Mouse (Mus musculus): ENCODE data around the gene Gm20388. TPM values are rescaled to one million over a fixed set of nuclear protein-coding genes. Genes with fewer than 3 reads are reported as not detected.

The Gm20388 gene
- polyA plus RNA-seq, 1 experiment from 2014 or later: 7.4 TPM

GRCm38 (mm10) chr8:121628681-121629080, 1718.0 kb downstream of the Gm20388 start:
- 92% methylated on average over 4 of the region's 4 CpGs for WGBS
- H3K9me3 ChIP-seq (replicated peaks): no peaks in the 10 kb centered on the region
- no peak for ATAC-seq (replicated peaks; ENCODE audit: low FRiP score)
- peaks cover 41% of the 10 kb centered on the region for H3K4me1 ChIP-seq
- H3K4me2 ChIP-seq: no peak overlapping the region
- peaks cover 35% of the 10 kb centered on the region for H3K36me3 ChIP-seq
- H3K9ac ChIP-seq: no peak overlapping the region
- H3K27ac ChIP-seq: no peak overlapping the region
- no peaks in the 10 kb centered on the region for H3K27me3 ChIP-seq
- H3K4me3 ChIP-seq (replicated peaks): no peak overlapping the region

GRCm38 (mm10) chr8:121631645-121632071, 1721.0 kb downstream of the Gm20388 start:
- no peak overlapping the region for H3K4me2 ChIP-seq
- peaks cover 38% of the 10 kb centered on the region for H3K4me1 ChIP-seq
- WGBS: 42% methylated on average over 7 of the region's 7 CpGs
- H3K27ac ChIP-seq: peak overlapping the region; percentile 74
- no peak overlapping the region for H3K9ac ChIP-seq
- H3K9me3 ChIP-seq (replicated peaks): no peaks in the 10 kb centered on the region
- H3K27me3 ChIP-seq: no peaks in the 10 kb centered on the region
- H3K4me3 ChIP-seq (replicated peaks): no peak overlapping the region
- 0 out of 2 replicates have a peak, but pooled peaks have one; percentile 40 for ATAC-seq (replicated peaks; ENCODE audit: low FRiP score)
- peaks cover 28% of the 10 kb centered on the region for H3K36me3 ChIP-seq

- WGBS: 76% methylated on average over 5 of the region's 5 CpGs
- peaks cover 21% of the 10 kb centered on the region for H3K36me3 ChIP-seq
- ATAC-seq (replicated peaks; ENCODE audit: low FRiP score): no peak
Measured at GRCm38 (mm10) chr8:121632401-121632800, 1721.8 kb downstream of the Gm20388 start.

GRCm38 (mm10) chr8:121635534-121635933, 1724.9 kb downstream of the Gm20388 start:
- H3K27me3 ChIP-seq: no peaks in the 10 kb centered on the region
- no peak overlapping the region for H3K4me3 ChIP-seq (replicated peaks)
- H3K36me3 ChIP-seq: no peaks in the 10 kb centered on the region
- 0 out of 2 replicates have a peak overlapping the region, but pooled peaks have one; percentile 38 for H3K27ac ChIP-seq
- peaks cover 48% of the 10 kb centered on the region for H3K4me1 ChIP-seq
- peak; percentile 34; the same call in 1 of the 2 replicates for ATAC-seq (replicated peaks; ENCODE audit: low FRiP score)
- no peak overlapping the region for H3K9ac ChIP-seq
- H3K4me2 ChIP-seq: no peak overlapping the region
- 36% methylated on average over 6 of the region's 6 CpGs for WGBS
- H3K9me3 ChIP-seq (replicated peaks): no peaks in the 10 kb centered on the region

More at GRCm38 (mm10) chr8:121632401-121632800, 1721.8 kb downstream of the Gm20388 start:
- peaks cover 43% of the 10 kb centered on the region for H3K4me1 ChIP-seq
- H3K27me3 ChIP-seq: no peaks in the 10 kb centered on the region
- H3K9ac ChIP-seq: no peak overlapping the region
- H3K9me3 ChIP-seq (replicated peaks): no peaks in the 10 kb centered on the region
- peak overlapping the region; percentile 74 for H3K27ac ChIP-seq
- H3K4me3 ChIP-seq (replicated peaks): no peak overlapping the region
- no peak overlapping the region for H3K4me2 ChIP-seq

GRCm38 (mm10) chr8:121636180-121636579, 1725.5 kb downstream of the Gm20388 start:
- H3K4me1 ChIP-seq: peaks cover 45% of the 10 kb centered on the region
- no peaks in the 10 kb centered on the region for H3K36me3 ChIP-seq
- no peak overlapping the region for H3K4me2 ChIP-seq
- H3K9ac ChIP-seq: no peak overlapping the region
- no peak overlapping the region for H3K4me3 ChIP-seq (replicated peaks)
- ATAC-seq (replicated peaks; ENCODE audit: low FRiP score): no peak
- H3K27me3 ChIP-seq: no peaks in the 10 kb centered on the region
- no peaks in the 10 kb centered on the region for H3K9me3 ChIP-seq (replicated peaks)
- H3K27ac ChIP-seq: 0 out of 2 replicates have a peak overlapping the region, but pooled peaks have one; percentile 38
- WGBS: 83% methylated on average over 8 of the region's 8 CpGs

- Histone ChIP-seq H3K27me3 (no peaks in the 10 kb centered on the region), H3K9me3 (replicated peaks) (no peaks in the 10 kb centered on the region), H3K9ac (no peak overlapping the region), H3K36me3 (no peaks in the 10 kb centered on the region), H3K4me1 (peaks cover 59% of the 10 kb centered on the region), H3K4me3 (replicated peaks) (no peak overlapping the region), H3K4me2 (no peak overlapping the region), H3K27ac (peak overlapping the region; percentile 54; the same call in 1 of the 2 replicates)
- 65% methylated on average over 3 of the region's 3 CpGs for WGBS
- no peak for ATAC-seq (replicated peaks; ENCODE audit: low FRiP score)
Measured at GRCm38 (mm10) chr8:121642804-121643203, 1732.2 kb downstream of the Gm20388 start.

- no peak for ATAC-seq (replicated peaks; ENCODE audit: low FRiP score)
- 71% methylated on average over 11 of the region's 11 CpGs for WGBS
- Histone ChIP-seq H3K9me3 (replicated peaks) (no peaks in the 10 kb centered on the region), H3K4me3 (replicated peaks) (no peak overlapping the region), H3K4me2 (no peak overlapping the region), H3K36me3 (no peaks in the 10 kb centered on the region), H3K4me1 (peaks cover 60% of the 10 kb centered on the region), H3K27ac (0 out of 2 replicates have a peak overlapping the region, but pooled peaks have one; percentile 14), H3K9ac (no peak overlapping the region), H3K27me3 (no peaks in the 10 kb centered on the region)
Measured at GRCm38 (mm10) chr8:121643384-121643783, 1732.7 kb downstream of the Gm20388 start.

GRCm38 (mm10) chr8:121647511-121648215, 1737.0 kb downstream of the Gm20388 start:
- no peak overlapping the region for H3K9ac ChIP-seq
- H3K4me2 ChIP-seq: peak overlapping the region; percentile 23
- peaks cover 82% of the 10 kb centered on the region for H3K4me1 ChIP-seq
- no peaks in the 10 kb centered on the region for H3K36me3 ChIP-seq
- H3K27me3 ChIP-seq: no peaks in the 10 kb centered on the region
- no peak overlapping the region for H3K4me3 ChIP-seq (replicated peaks)
- H3K27ac ChIP-seq: peak overlapping the region; percentile 57
- no peak for ATAC-seq (replicated peaks; ENCODE audit: low FRiP score)
- 66% methylated on average over 12 of the region's 12 CpGs for WGBS
- no peaks in the 10 kb centered on the region for H3K9me3 ChIP-seq (replicated peaks)

GRCm38 (mm10) chr8:121648451-121648850, 1737.8 kb downstream of the Gm20388 start:
- 49% methylated on average over 16 of the region's 16 CpGs for WGBS
- peak overlapping the region; percentile 11; the same call in 1 of the 2 replicates for H3K9ac ChIP-seq

GRCm38 (mm10) chr8:121649423-121649822, 1738.8 kb downstream of the Gm20388 start:
- 84% methylated on average over 5 of the region's 5 CpGs for WGBS
- H3K4me1 ChIP-seq: peaks cover 80% of the 10 kb centered on the region
- no peak overlapping the region; the same call in 1 of the 2 replicates for H3K27ac ChIP-seq
- ATAC-seq (replicated peaks; ENCODE audit: low FRiP score): no peak
- H3K9ac ChIP-seq: no peak overlapping the region
- H3K4me2 ChIP-seq: peak overlapping the region; percentile 93
- H3K36me3 ChIP-seq: no peaks in the 10 kb centered on the region
- no peaks in the 10 kb centered on the region for H3K27me3 ChIP-seq
- H3K9me3 ChIP-seq (replicated peaks): no peaks in the 10 kb centered on the region
- H3K4me3 ChIP-seq (replicated peaks): peak overlapping the region; percentile 85

More at GRCm38 (mm10) chr8:121648451-121648850, 1737.8 kb downstream of the Gm20388 start:
- no peaks in the 10 kb centered on the region for H3K9me3 ChIP-seq (replicated peaks)
- peaks cover 75% of the 10 kb centered on the region for H3K4me1 ChIP-seq
- H3K27ac ChIP-seq: peak overlapping the region; percentile 57
- no peaks in the 10 kb centered on the region for H3K36me3 ChIP-seq
- H3K27me3 ChIP-seq: no peaks in the 10 kb centered on the region
- ATAC-seq (replicated peaks; ENCODE audit: low FRiP score): no peak
- peak overlapping the region; percentile 23 for H3K4me2 ChIP-seq
- no peak overlapping the region for H3K4me3 ChIP-seq (replicated peaks)

GRCm38 (mm10) chr8:121649904-121650303, 1739.3 kb downstream of the Gm20388 start:
- H3K4me3 ChIP-seq (replicated peaks): peak overlapping the region; percentile 85
- H3K27ac ChIP-seq: no peak overlapping the region; the same call in 1 of the 2 replicates
- no peaks in the 10 kb centered on the region for H3K27me3 ChIP-seq
- H3K9ac ChIP-seq: 0 out of 2 replicates have a peak overlapping the region, but pooled peaks have one; percentile 53
- no peaks in the 10 kb centered on the region for H3K36me3 ChIP-seq
- peak overlapping the region; percentile 93 for H3K4me2 ChIP-seq
- 59% methylated on average over 10 of the region's 10 CpGs for WGBS
- H3K9me3 ChIP-seq (replicated peaks): no peaks in the 10 kb centered on the region
- ATAC-seq (replicated peaks; ENCODE audit: low FRiP score): no peak
- peaks cover 78% of the 10 kb centered on the region for H3K4me1 ChIP-seq
